In the genomic region with DNA sequence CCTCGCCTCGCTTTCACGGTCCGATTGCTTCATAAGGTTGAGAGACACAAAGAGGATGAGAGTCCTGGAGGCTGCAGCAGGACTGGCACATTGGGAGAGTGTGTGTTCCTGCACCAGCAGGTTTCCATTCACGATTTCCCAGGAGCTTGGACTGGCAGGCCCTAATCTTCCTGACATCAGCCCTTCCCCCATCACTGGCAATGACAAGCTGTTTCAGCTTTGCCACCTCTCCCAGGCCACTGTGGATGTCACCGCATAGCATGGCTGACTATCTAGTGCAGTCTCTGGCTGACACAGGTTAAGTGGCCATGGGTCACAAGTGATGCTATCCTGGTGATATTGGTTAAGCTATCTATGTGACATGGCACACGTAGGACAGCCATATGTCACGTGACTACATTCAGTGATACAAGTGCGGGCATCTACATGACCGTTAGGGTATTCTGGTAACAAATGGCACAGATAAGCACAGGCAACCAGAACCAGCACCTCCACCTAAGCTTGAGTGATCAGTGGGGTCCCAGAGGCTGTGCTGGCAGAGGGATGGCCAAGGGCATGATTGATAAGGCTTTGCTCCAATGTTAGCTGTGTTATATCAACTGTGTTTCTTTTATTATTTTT, we compare ENCODE assay signal across 18 mouse cellular contexts. TPM values are rescaled to one million over a fixed set of nuclear protein-coding genes. Genes with fewer than 3 reads are reported as not detected.
DNase-seq lines count a peak whose midpoint lies in the region; ATAC-seq and TF ChIP-seq lines count a peak whose summit lies in the region.
"Had no signal": no experiment of that assay in that cellular context is flagged by ENCODE, and none has a peak within 500 bp of the region (broad histone marks: within the 10 kb centered on the region; RNA-seq: fewer than 3 reads in every experiment).

No protein-coding gene starts in this region.

- peak; percentile 57 for DNase-seq in naive thymus-derived CD4-positive, alpha-beta T cell, adult 2 months (ENCODE audit: low read depth)
- DNase-seq in adrenal gland, postnatal 10 days, result no peak
- no peak for DNase-seq in layer of hippocampus, adult 9-11 months
- DNase-seq: B cell, adult 2 months; cerebellum, postnatal 25 days; forebrain, postnatal 0 days; gastrocnemius, adult 2 months; heart, adult 11 months; kidney, adult 9 months; layer of hippocampus, postnatal 36 days; lung, postnatal 36 days; thymus, postnatal 36 days had no signal

- H3K27me3 ChIP-seq in megakaryocyte, embryonic 14.5 days (replicated peaks), result no peaks in the 10 kb centered on the region
- H3K27me3 ChIP-seq in liver, embryonic 12.5 days (replicated peaks), result no peaks in the 10 kb centered on the region
- H3K27me3 ChIP-seq: hindbrain, embryonic 12.5 days had no signal

- no peak for TF ChIP-seq POLR2A in bone marrow, adult 2 months (IDR thresholded peaks at IDR 0.05; ENCODE audit: borderline replicate concordance, control insufficient read depth, low read depth, low read length)

- H3K4me1 ChIP-seq in megakaryocyte, embryonic 14.5 days, result peaks cover 84% of the 10 kb centered on the region
- peaks cover 28% of the 10 kb centered on the region for H3K4me1 ChIP-seq in bone marrow, adult 2 months (ENCODE audit: control insufficient read depth, insufficient read depth, low read length)
- peaks cover 98% of the 10 kb centered on the region for H3K4me1 ChIP-seq in liver, embryonic 12.5 days
- H3K4me1 ChIP-seq: hindbrain, embryonic 12.5 days had no signal

- ATAC-seq in megakaryocyte, adult 5-6 weeks (ENCODE audit: poor library complexity, severe bottlenecking), result no peak
- ATAC-seq in liver, embryonic 12.5 days, result peak; percentile 47
- ATAC-seq: forebrain, postnatal 0 days; midbrain, embryonic 16.5 days had no signal

- H3K9ac ChIP-seq in liver, embryonic 12.5 days, result peak overlapping the region; percentile 67
- H3K9ac ChIP-seq: forebrain, postnatal 0 days; hindbrain, embryonic 12.5 days had no signal

- TF ChIP-seq CTCF in bone marrow, adult 2 months (IDR thresholded peaks at IDR 0.05; ENCODE audit: control insufficient read depth, insufficient read depth, low read length), result no peak

- WGBS in bone marrow, adult 2 months, result 65% methylated on average over 10 of the region's 10 CpGs
- WGBS in liver, embryonic 12.5 days (ENCODE audit: insufficient replicate concordance), result 58% methylated on average over 10 of the region's 10 CpGs

- H3K4me2 ChIP-seq in liver, embryonic 12.5 days, result peak overlapping the region; percentile 60; the same call in 1 of the 2 replicates
- H3K4me2 ChIP-seq: hindbrain, embryonic 12.5 days had no signal

- peaks cover 50% of the 10 kb centered on the region for H3K36me3 ChIP-seq in megakaryocyte, embryonic 14.5 days (replicated peaks; ENCODE audit: low read length)
- H3K36me3 ChIP-seq in liver, embryonic 12.5 days, result peaks cover 60% of the 10 kb centered on the region
- H3K36me3 ChIP-seq: hindbrain, embryonic 12.5 days had no signal

- peak overlapping the region; percentile 31 for H3K4me3 ChIP-seq in megakaryocyte, embryonic 14.5 days (replicated peaks)
- no peak overlapping the region for H3K4me3 ChIP-seq in bone marrow, adult 2 months (replicated peaks; ENCODE audit: control insufficient read depth, low read depth, low read length)
- H3K4me3 ChIP-seq in liver, embryonic 12.5 days, result no peak overlapping the region
- H3K4me3 ChIP-seq: gastrocnemius, adult 2 months; hindbrain, embryonic 12.5 days had no signal

- no peaks in the 10 kb centered on the region for H3K9me3 ChIP-seq in megakaryocyte, embryonic 14.5 days
- no peaks in the 10 kb centered on the region for H3K9me3 ChIP-seq in liver, embryonic 12.5 days (replicated peaks)
- H3K9me3 ChIP-seq: hindbrain, embryonic 12.5 days had no signal

- H3K27ac ChIP-seq in bone marrow, adult 2 months (ENCODE audit: control insufficient read depth, insufficient read depth, low read depth, low read length, poor library complexity), result 0 out of 2 replicates have a peak overlapping the region, but pooled peaks have one; percentile 2
- peak overlapping the region; percentile 100 for H3K27ac ChIP-seq in liver, embryonic 12.5 days
- H3K27ac ChIP-seq: gastrocnemius, adult 2 months; hindbrain, embryonic 12.5 days had no signal

RNA-seq across cellular contexts. Expression of a gene that starts 43.2 kb away (rescaled TPM):
- 15.2 and 18.0 TPM in 2 replicates for polyA plus RNA-seq in megakaryocyte, embryonic 14.5 days (2012; ENCODE audit: insufficient read depth, low replicate concordance)
- total RNA-seq in megakaryocyte, adult 5-6 weeks (2015), result 217 and 226 TPM in 2 replicates
- 80.8 and 104 TPM in 2 replicates for total RNA-seq in megakaryocyte, adult 5-6 weeks (2017)
- 32.8 and 38.1 TPM in 2 replicates for polyA plus RNA-seq in bone marrow, adult 2 months (2011; ENCODE audit: insufficient read depth, insufficient read length, low replicate concordance, missing spikeins)
- 59.1 and 61.0 TPM in 2 replicates for polyA plus RNA-seq in liver, embryonic 12.5 days (2016; fragmentation: Nextera tagmentation; extraction: Ambion mirVana)
- total RNA-seq in adrenal gland, postnatal 10 days (2021), result 1 to 10 TPM; 9.3 to 9.9 TPM
